Mouse (Mus musculus) spleen, adult 2 months (tissue): ENCODE measurements around the gene 9230112D13Rik.

Experiments
- CTCF ChIP-seq: fragments of 200-500 bp; IDR thresholded peaks from 2 replicates; pipeline ENCODE4 v1.5.1; 2011; ENCODE audit warnings: mild to moderate bottlenecking, inconsistent platforms; ENCODE audit not compliant: insufficient read depth, insufficient read length, insufficient replicate concordance; ENCODE audit errors: extremely low read depth
- POLR2A ChIP-seq: fragments of 200-500 bp; IDR thresholded peaks from 2 replicates; pipeline ENCODE4 v1.6.1; 2011; ENCODE audit warnings: low read depth, low read length, inconsistent platforms

GRCm38 (mm10) chr14:34511901-34512300 lies 10.7 kb downstream of the 9230112D13Rik start:
- TF ChIP-seq CTCF (no peak), POLR2A (no peak)
